Mouse (Mus musculus) cerebellum, adult 11-12 months (tissue): Measurements from ENCODE around the gene Mvb12b.

Source experiments
- DNase-seq: peaks from one replicate; pipeline ENCODE4 v3.0.0; 2022

Mvb12b gene

GRCm38 (mm10) chr2:33885264-33885651 is 2.5 kb downstream of the Mvb12b start:
- no peak for DNase-seq

GRCm38 (mm10) chr2:33884623-33885263 is 3.0 kb downstream of the Mvb12b start:
- peak; percentile 44 for DNase-seq

- DNase-seq: no peak
Measured at GRCm38 (mm10) chr2:33879223-33879622, 8.5 kb downstream of the Mvb12b start.

GRCm38 (mm10) chr2:33878437-33878836 is 9.3 kb downstream of the Mvb12b start:
- DNase-seq: no peak

GRCm38 (mm10) chr2:33877663-33878360 is 9.9 kb downstream of the Mvb12b start:
- no peak for DNase-seq

- DNase-seq: peak; percentile 65
Measured at GRCm38 (mm10) chr2:33876529-33877290, 11.0 kb downstream of the Mvb12b start.

GRCm38 (mm10) chr2:33875594-33875993 is 12.2 kb downstream of the Mvb12b start:
- no peak for DNase-seq

- DNase-seq: no peak
Measured at GRCm38 (mm10) chr2:33874856-33875576, 12.7 kb downstream of the Mvb12b start.

- DNase-seq: no peak
Measured at GRCm38 (mm10) chr2:33874367-33874766, 13.4 kb downstream of the Mvb12b start.

GRCm38 (mm10) chr2:33873501-33873900 is 14.2 kb downstream of the Mvb12b start:
- DNase-seq: no peak

- DNase-seq: no peak
Measured at GRCm38 (mm10) chr2:33872841-33873271, 14.9 kb downstream of the Mvb12b start.

GRCm38 (mm10) chr2:33871181-33871520 is 16.6 kb downstream of the Mvb12b start:
- no peak for DNase-seq

GRCm38 (mm10) chr2:33870369-33871180 is 17.2 kb downstream of the Mvb12b start:
- DNase-seq: no peak

GRCm38 (mm10) chr2:33869689-33870343 is 17.9 kb downstream of the Mvb12b start:
- DNase-seq: no peak

- DNase-seq: no peak
Measured at GRCm38 (mm10) chr2:33868996-33869688, 18.6 kb downstream of the Mvb12b start.

- no peak for DNase-seq
Measured at GRCm38 (mm10) chr2:33868322-33868721, 19.4 kb downstream of the Mvb12b start.

- DNase-seq: no peak
Measured at GRCm38 (mm10) chr2:33856746-33857145, 31.0 kb downstream of the Mvb12b start.

GRCm38 (mm10) chr2:33853011-33853976 is 34.5 kb downstream of the Mvb12b start:
- no peak for DNase-seq

GRCm38 (mm10) chr2:33847196-33847834 is 40.4 kb downstream of the Mvb12b start:
- DNase-seq: no peak
